In the genomic region with DNA sequence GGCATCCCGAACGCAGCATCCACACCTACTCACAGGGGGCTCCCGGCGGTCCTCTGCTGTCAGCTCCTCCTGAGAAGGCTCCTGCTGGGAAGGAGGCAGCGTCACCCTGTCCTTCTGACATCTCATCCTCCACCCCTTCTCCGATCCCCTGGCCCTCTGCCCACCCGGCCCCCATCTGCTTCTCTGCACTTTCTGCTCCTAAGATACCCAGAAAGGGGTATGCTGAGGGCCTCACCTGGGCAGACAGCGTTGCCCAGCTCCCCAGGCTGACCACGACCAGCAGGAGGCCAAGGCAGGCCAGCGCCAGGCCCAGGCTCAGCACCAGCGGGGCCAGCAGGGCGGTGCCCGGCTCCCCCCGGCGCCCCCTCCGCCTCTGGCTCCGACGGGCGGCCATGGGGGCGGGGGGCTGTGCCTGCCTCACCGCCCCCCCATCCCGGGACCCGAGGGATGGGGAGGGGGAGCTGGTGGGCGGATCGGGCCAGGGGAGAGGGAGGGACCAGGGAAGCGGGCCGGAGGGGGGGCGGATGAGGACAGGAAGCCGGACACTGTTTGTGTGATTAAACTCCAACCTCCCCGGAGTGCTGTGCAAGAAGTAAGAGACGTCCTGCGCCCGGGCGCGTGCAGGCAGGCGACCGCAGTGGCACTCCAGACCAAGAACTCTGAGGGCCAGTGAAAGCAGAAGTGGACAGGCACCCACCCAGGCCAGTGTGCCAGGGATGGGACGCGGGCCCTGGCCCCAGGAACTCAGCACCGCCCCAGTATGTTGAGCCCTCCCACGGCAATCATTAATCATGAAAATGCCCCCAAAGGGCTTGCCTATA, we compare ENCODE assay signal across 9 mouse cellular contexts. TPM values are rescaled to one million over a fixed set of nuclear protein-coding genes. Genes with fewer than 3 reads are reported as not detected.
DNase-seq lines count a peak whose midpoint lies in the region; ATAC-seq and TF ChIP-seq lines count a peak whose summit lies in the region.
"Had no signal": no experiment of that assay in that cellular context is flagged by ENCODE, and none has a peak within 500 bp of the region (broad histone marks: within the 10 kb centered on the region; RNA-seq: fewer than 3 reads in every experiment).

A gene (minus strand): TSS at position 489 of the 821 bp plus-strand sequence.
A gene (minus strand): TSS at position 738 of the 821 bp plus-strand sequence.

- peak; percentile 91 for ATAC-seq in common myeloid progenitor, adult 5-6 weeks (replicated peaks; ENCODE audit: low read depth, poor library complexity, severe bottlenecking)
- ATAC-seq in intestine, embryonic 14.5 days (replicated peaks; ENCODE audit: low FRiP score, low TSS enrichment, low read depth): peak; percentile 69
- ATAC-seq in liver, embryonic 13.5 days (ENCODE audit: low read depth): peak; percentile 59
- peak; percentile 56; the same call in 1 of the 2 replicates for ATAC-seq in midbrain, postnatal 0 days (ENCODE audit: low FRiP score)
- ATAC-seq in stomach, postnatal 0 days (ENCODE audit: low FRiP score, low TSS enrichment): peak; percentile 75

- H3K27me3 ChIP-seq in intestine, embryonic 14.5 days (replicated peaks; ENCODE audit: control insufficient read depth, insufficient read depth, low read length): no peaks in the 10 kb centered on the region
- peaks cover 13% of the 10 kb centered on the region for H3K27me3 ChIP-seq in liver, embryonic 13.5 days
- no peaks in the 10 kb centered on the region for H3K27me3 ChIP-seq in midbrain, postnatal 0 days (ENCODE audit: insufficient read depth, low read length)
- H3K27me3 ChIP-seq in stomach, postnatal 0 days (ENCODE audit: control insufficient read depth, insufficient read depth, low read length): no peaks in the 10 kb centered on the region

- no peaks in the 10 kb centered on the region for H3K4me1 ChIP-seq in intestine, embryonic 14.5 days (replicated peaks; ENCODE audit: control insufficient read depth, insufficient read depth, low read length)
- peaks cover 44% of the 10 kb centered on the region for H3K4me1 ChIP-seq in liver, embryonic 13.5 days (replicated peaks)
- peaks cover 5% of the 10 kb centered on the region; the same call in 1 of the 2 replicates for H3K4me1 ChIP-seq in midbrain, postnatal 0 days (ENCODE audit: insufficient read depth, low read length)
- no peaks in the 10 kb centered on the region for H3K4me1 ChIP-seq in stomach, postnatal 0 days (replicated peaks; ENCODE audit: control insufficient read depth, insufficient read depth)

- peak within 1 kb of the TSS; percentile 57 for H3K27ac ChIP-seq in intestine, embryonic 14.5 days (ENCODE audit: low read depth)
- H3K27ac ChIP-seq in liver, embryonic 13.5 days: peak within 1 kb of the TSS; percentile 59
- 0 out of 2 replicates have a peak within 1 kb of the TSS, but pooled peaks have one; percentile 3 for H3K27ac ChIP-seq in midbrain, postnatal 0 days (ENCODE audit: low read depth, low read length)
- H3K27ac ChIP-seq in stomach, postnatal 0 days (replicated peaks): peak within 1 kb of the TSS; percentile 89

- TF ChIP-seq EP300 in stomach, postnatal 0 days (optimal IDR thresholded peaks at IDR 0.05): no peak

- under 1% methylated on average over 29 of the region's 41 CpGs for WGBS in intestine, embryonic 14.5 days
- 9% methylated on average over 41 of the region's 41 CpGs for WGBS in liver, embryonic 13.5 days (ENCODE audit: insufficient replicate concordance)
- WGBS in midbrain, postnatal 0 days: 2% methylated on average over 35 of the region's 41 CpGs
- WGBS in stomach, postnatal 0 days: 3% methylated on average over 34 of the region's 41 CpGs

- H3K4me3 ChIP-seq in intestine, embryonic 14.5 days (ENCODE audit: low read depth, low read length): peak within 1 kb of the TSS; percentile 54
- H3K4me3 ChIP-seq in liver, embryonic 13.5 days (replicated peaks): peak within 1 kb of the TSS; percentile 58
- peak within 1 kb of the TSS; percentile 45 for H3K4me3 ChIP-seq in midbrain, postnatal 0 days (ENCODE audit: low read depth, low read length)
- H3K4me3 ChIP-seq in stomach, postnatal 0 days (ENCODE audit: low read depth, low read length): peak within 1 kb of the TSS; percentile 61

- H3K4me2 ChIP-seq in intestine, embryonic 14.5 days (ENCODE audit: low read length): peak within 1 kb of the TSS; percentile 79
- H3K4me2 ChIP-seq in liver, embryonic 13.5 days: peak within 1 kb of the TSS; percentile 71
- H3K4me2 ChIP-seq in midbrain, postnatal 0 days (ENCODE audit: low read depth, low read length, poor library complexity, severe bottlenecking): peak within 1 kb of the TSS; percentile 97
- peak within 1 kb of the TSS; percentile 84 for H3K4me2 ChIP-seq in stomach, postnatal 0 days (replicated peaks; ENCODE audit: low read depth)

- no peaks in the 10 kb centered on the region for H3K36me3 ChIP-seq in intestine, embryonic 14.5 days (ENCODE audit: control insufficient read depth, insufficient read depth, low read length)
- H3K36me3 ChIP-seq in liver, embryonic 13.5 days: no peaks in the 10 kb centered on the region
- no peaks in the 10 kb centered on the region for H3K36me3 ChIP-seq in midbrain, postnatal 0 days (ENCODE audit: insufficient read depth, low read length)
- H3K36me3 ChIP-seq in stomach, postnatal 0 days (ENCODE audit: control insufficient read depth, insufficient read depth, low read length): no peaks in the 10 kb centered on the region
- H3K36me3 ChIP-seq: G1E had no signal

- peak; percentile 55 for DNase-seq in right cerebral cortex, adult 18-20 months
- no peak for DNase-seq in right cerebral cortex, postnatal 36 days (ENCODE audit: low spot score in 2 of 2)
- DNase-seq in gastrocnemius, postnatal 4 days (ENCODE audit: low spot score in 2 of 2): peak; percentile 75 to 83
- peak; percentile 78 for DNase-seq in intestine, embryonic 14.5 days (ENCODE audit: low spot score)
- no peak for DNase-seq in liver, embryonic 13.5 days
- peak; percentile 20 for DNase-seq in midbrain, postnatal 0 days (ENCODE audit: low spot score)
- peak; percentile 65 for DNase-seq in stomach, postnatal 0 days (ENCODE audit: low spot score)

- H3K9ac ChIP-seq in intestine, embryonic 14.5 days (ENCODE audit: low read length): peak within 1 kb of the TSS; percentile 59
- peak within 1 kb of the TSS; percentile 65 for H3K9ac ChIP-seq in liver, embryonic 13.5 days
- H3K9ac ChIP-seq in midbrain, postnatal 0 days (replicated peaks; ENCODE audit: low read length, poor library complexity, severe bottlenecking): peak within 1 kb of the TSS; percentile 73
- peak within 1 kb of the TSS; percentile 80 for H3K9ac ChIP-seq in stomach, postnatal 0 days (ENCODE audit: low read length)

- peak; percentile 27; the same call in 1 of the 2 replicates for TF ChIP-seq CTCF in midbrain, postnatal 0 days (IDR thresholded peaks at IDR 0.05)
- peak; percentile 40 for TF ChIP-seq CTCF in stomach, postnatal 0 days (IDR thresholded peaks at IDR 0.05; ENCODE audit: low read depth)

- H3K9me3 ChIP-seq in intestine, embryonic 14.5 days (ENCODE audit: control insufficient read depth, low read length): 0 out of 2 replicates have a peak, but pooled peaks cover 3% of the 10 kb centered on the region
- H3K9me3 ChIP-seq in liver, embryonic 13.5 days (replicated peaks): no peaks in the 10 kb centered on the region
- no peaks in the 10 kb centered on the region for H3K9me3 ChIP-seq in midbrain, postnatal 0 days (ENCODE audit: low read length)
- no peaks in the 10 kb centered on the region for H3K9me3 ChIP-seq in stomach, postnatal 0 days (ENCODE audit: control insufficient read depth, low read length)
- H3K9me3 ChIP-seq: G1E had no signal

RNA-seq across cellular contexts. Expression of the first gene that starts in this region (rescaled TPM):
- total RNA-seq in common myeloid progenitor, adult 5-6 weeks (2017): not detected in 2 replicates
- 10 to 100 TPM; 22.3 to 22.9 TPM for total RNA-seq in gastrocnemius, postnatal 4 days (2021)
- polyA plus RNA-seq in intestine, embryonic 14.5 days (2014; fragmentation: Nextera tagmentation; extraction: Ambion mirVana): 8.0 and 9.4 TPM in 2 replicates
- 2.1 and 2.6 TPM in 2 replicates for polyA plus RNA-seq in liver, embryonic 13.5 days (2015; fragmentation: Nextera tagmentation; extraction: Ambion mirVana)
- total RNA-seq in midbrain, postnatal 0 days (2014; rRNA removed): 4.7 and 6.2 TPM in 2 replicates
- 4.3 and 4.5 TPM in 2 replicates for polyA plus RNA-seq in midbrain, postnatal 0 days (2015; fragmentation: Nextera tagmentation; extraction: Ambion mirVana)
- polyA plus RNA-seq in stomach, postnatal 0 days (2015; fragmentation: Nextera tagmentation; extraction: Ambion mirVana): 6.9 and 9.7 TPM in 2 replicates
- total RNA-seq: G1E had no signal
- polyA plus RNA-seq: G1E had no signal

RNA-seq across cellular contexts. Expression of the second gene that starts in this region (rescaled TPM):
- 2.1 and 3.0 TPM in 2 replicates for total RNA-seq in common myeloid progenitor, adult 5-6 weeks (2017)
- total RNA-seq in gastrocnemius, postnatal 4 days (2021): 1 to 10 TPM; 4.3 to 4.6 TPM
- polyA plus RNA-seq in intestine, embryonic 14.5 days (2014; fragmentation: Nextera tagmentation; extraction: Ambion mirVana): 2.3 and 3.7 TPM in 2 replicates
- polyA plus RNA-seq in liver, embryonic 13.5 days (2015; fragmentation: Nextera tagmentation; extraction: Ambion mirVana): 1.1 and 1.4 TPM in 2 replicates
- 1.3 and 1.8 TPM in 2 replicates for total RNA-seq in midbrain, postnatal 0 days (2014; rRNA removed)
- polyA plus RNA-seq in midbrain, postnatal 0 days (2015; fragmentation: Nextera tagmentation; extraction: Ambion mirVana): 1.2 and 1.9 TPM in 2 replicates
- 4.1 and 4.2 TPM in 2 replicates for polyA plus RNA-seq in stomach, postnatal 0 days (2015; fragmentation: Nextera tagmentation; extraction: Ambion mirVana)
- total RNA-seq: G1E had no signal
- polyA plus RNA-seq: G1E had no signal

Comparison
In these comparisons a context has a peak if more than half of its experiments do, and no peak if none do; other contexts are left out.
1. DNase-seq: peak in right cerebral cortex, adult 18-20 months (single experiment), gastrocnemius, postnatal 4 days (2 of 2), intestine, embryonic 14.5 days (single experiment), midbrain, postnatal 0 days (single experiment) and stomach, postnatal 0 days (single experiment); none in right cerebral cortex, postnatal 36 days (0 of 2) and liver, embryonic 13.5 days (single experiment).
2. H3K27ac ChIP-seq: peak in every context shown above with its lines; median percentile 89 in stomach, postnatal 0 days; 59 in liver, embryonic 13.5 days; 57 in intestine, embryonic 14.5 days; 3 in midbrain, postnatal 0 days.
3. Peak in every context shown above with its lines, with median percentiles within 50 percentile points of each other: ATAC-seq, H3K4me2 ChIP-seq, H3K4me3 ChIP-seq and H3K9ac ChIP-seq.